Mouse (Mus musculus) adrenal gland (tissue): ENCODE data around the gene Mettl17.
"Not testable (repeated sequence)": the region's sequence is repeated elsewhere in the genome, so short reads cannot be mapped to it uniquely, and the experiment has no call there.

Experiments
- intact Hi-C: fragments of 180-260 bp; cut with DNase I; formaldehyde crosslinking; loops from one replicate; pipeline ENCODE4 v1.15.1; 2025
- microRNA-seq, 2 experiments: library from miRNA; unstranded; fragments of <30 nt; microRNA quantifications; one replicate each; pipeline ENCODE4; 2019

Gene Mettl17

DNA sequence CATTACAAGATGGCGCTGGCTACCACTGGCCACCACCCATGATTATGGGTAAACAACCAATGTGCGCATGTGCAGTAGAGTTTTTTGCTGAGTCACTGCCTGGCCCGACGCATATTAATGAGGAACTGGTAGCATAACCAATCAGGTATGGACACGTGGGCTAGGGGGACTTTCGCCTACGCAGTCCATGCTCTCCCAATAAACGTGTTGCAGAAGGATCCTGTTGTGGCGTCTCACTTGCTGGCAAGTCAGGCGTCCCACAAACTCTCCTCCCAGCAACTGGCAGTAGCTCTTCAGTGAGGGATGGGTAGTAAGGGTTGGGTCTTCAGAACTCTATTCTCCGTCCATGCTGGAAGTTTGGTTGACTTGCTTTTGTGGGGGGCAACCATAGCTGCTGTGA lies 42.3 kb downstream of the Mettl17 start:
- intact Hi-C loops: not testable (repeated sequence)

DNA sequence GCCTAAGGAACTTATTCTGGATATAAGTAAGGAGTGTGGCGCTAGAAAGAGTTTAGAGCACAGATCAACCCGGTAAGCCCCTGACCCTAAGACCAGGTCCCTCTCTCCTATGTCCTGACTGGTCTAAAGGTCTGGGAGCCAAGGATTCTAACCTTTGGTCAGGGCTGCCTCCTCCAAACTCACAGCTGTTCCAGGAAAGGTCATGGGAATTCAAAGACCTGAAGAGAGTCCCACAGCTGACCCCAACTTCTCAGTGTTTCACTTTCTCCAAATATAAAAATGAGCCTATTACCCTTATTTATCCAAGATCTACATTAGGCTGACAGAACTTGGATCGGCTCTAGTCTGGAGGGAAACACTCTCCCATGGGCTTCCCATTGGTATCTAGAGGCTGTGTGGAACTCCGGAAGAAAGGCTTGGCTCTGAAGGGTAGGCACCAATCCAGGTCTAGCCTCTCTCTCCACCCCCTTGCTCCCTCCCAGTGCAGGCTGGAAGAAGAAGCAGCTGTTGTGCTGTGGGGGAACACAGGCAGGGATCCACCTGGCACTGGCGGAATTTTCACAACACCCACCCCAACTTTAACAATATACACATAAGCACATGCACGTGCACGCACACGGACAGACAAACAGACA lies 44.8 kb downstream of the Mettl17 start:
- intact Hi-C loops: no loop called here

DNA sequence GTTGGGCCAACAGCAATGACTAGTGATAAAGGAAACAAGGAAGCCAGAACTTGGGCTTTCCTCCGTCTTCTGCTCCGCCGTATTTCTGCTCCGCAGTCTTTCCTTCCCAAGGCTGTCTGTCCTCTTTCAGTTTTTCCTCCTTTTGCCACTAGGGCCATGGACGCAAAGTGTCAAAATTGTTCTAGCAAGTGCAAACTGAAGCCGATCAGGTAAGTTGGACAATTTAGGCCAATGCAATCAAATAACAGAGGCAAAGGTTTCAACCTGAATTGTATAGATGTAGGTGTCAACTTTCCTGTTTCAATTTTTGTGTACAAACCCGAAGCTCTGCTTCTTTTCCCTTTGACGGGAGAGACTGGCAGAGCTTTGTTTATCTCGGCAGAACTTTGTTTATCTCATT lies 45.3 kb downstream of the Mettl17 start:
- intact Hi-C loops: loop anchor here (2.0 to 5.0 kb wide), 2 partner anchors 27 to 57 kb away; no protein-coding TSS in a partner anchor

DNA sequence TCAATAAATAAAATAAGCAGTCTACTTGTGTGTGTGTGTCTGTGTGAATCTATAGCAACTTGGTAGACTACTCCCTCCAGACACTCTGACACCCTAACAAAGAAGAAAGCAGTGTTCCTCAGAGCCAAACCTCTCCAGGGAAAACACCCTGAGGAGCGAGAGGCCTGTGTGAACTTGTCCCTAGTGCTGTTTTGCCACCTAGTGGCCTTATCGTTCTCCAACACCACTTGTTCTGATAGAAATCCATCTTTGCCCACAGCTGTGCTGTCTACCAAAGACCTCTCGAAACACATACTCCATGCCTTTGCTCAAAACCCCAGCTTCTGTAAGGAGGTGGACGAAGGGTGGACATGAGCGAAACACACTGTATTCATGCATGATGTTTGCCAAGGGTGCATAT lies 46.2 kb downstream of the Mettl17 start:
- intact Hi-C loops: loop anchor here (2.0 to 5.0 kb wide), 2 partner anchors 28 to 56 kb away; no protein-coding TSS in a partner anchor

DNA sequence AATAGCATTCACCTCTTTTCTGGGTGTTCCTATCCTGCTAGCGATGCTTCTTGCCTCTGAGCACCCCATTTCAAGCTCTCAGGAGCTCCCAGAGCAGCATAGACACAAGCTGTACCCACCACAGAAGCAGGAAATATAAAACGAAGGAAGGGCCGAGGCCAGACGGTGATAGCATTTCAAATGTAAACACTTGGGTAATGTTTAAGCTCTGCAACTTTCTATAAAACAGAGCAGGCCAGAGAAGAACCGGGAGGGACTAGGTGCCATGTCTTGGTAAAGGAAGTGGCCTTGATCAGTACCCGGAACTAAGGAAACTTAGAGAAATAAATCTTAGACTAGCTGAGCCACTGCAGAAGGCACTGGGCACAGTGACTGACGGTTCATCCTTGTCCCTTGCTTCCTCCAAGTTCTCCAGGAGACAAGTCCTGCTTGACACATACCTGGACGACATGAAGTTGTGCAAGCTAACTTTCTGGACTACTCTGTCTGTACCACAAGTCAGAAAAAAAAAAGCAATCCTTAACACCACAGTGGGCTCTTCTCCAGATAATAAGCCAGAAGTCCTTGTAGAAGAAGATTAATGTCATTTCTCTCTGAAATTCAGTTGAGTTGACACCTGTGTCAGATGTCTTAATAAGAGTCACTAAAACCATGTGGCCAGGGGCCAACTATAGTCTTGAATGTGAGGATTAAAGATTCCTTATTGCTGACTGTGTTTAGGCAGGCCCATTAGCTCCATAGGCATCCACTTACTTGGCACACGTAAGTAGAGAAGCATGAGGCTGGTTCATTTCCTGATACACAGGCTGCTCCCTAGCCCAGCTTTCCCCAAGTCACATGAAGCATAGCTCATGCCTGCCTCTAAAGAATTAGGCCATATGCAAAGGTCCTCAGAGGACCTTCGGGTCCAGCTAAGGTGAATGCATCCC lies 47.7 kb downstream of the Mettl17 start:
- intact Hi-C loops: loop anchor here (5.0 kb wide), 1 partner anchor 55 kb away; no protein-coding TSS in a partner anchor

DNA sequence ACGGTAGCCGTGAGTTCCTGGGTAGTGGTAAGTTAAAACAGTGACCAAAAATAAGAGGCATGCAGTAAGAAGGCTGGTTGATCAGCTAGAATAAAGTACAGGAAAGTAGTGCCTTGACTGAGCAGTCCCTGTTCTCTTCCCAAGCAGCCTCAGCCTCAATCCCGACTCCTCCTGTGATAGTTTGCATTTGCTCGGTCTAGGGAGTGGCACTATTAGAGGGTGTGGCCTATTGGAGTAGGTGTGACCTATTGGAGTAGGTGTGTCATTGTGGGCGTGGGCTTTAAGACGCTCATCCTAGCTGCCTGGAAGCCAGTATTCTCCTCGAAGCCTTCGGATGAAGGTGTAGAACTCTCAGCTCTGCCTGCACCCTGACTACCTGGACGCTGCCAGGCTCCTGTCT lies 54.4 kb downstream of the Mettl17 start:
- intact Hi-C loops: no loop called here

DNA sequence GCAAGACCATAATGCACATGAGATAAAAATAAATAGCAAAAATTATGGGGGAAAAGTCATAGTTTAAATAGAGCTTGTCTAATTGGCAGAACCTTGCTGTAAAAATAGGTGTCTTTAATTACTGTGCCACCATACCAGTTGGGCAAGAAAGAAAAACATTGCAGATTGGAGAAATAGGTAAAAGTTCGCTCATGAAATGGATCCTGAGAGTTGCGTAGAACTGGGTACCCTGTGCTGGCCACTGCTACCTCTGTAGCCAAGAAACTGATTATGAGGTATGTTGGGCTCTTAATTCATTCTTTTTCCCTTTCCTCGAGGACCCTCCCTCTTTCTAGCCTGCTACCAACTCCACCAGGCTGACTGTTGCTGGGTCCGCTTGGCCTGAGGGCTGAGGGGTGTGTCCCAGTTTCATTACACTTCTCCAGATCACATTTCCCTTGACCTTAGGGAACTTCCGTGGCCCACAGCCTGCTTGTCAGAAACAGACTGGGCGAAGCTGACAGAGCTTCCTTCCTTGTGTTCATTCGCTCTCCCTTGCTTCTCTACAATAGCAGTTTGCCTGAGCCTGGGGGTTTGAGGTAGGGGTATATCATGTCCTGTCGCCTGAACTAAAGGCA lies 56.4 kb downstream of the Mettl17 start:
- intact Hi-C loops: no loop called here

DNA sequence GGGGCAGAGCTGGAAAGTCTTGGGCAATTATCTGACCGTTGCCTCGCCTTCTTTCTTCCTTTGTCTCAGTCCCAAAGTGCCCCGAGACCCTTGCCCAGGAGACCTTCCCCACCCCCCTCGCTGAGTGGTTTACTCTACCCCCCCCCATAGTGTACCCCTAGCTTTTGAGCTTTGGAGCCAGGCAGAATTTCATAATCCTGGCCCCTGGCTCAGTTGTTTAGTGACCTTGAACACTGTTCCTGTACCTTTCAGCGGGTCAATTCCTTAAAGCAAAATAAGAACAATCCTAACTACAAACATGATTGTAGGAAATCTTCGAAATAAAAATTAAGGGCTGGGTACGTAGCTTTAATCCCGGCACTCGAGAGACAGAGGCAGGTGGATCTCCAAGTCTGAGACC lies 56.9 kb downstream of the Mettl17 start:
- intact Hi-C loops: no loop called here

DNA sequence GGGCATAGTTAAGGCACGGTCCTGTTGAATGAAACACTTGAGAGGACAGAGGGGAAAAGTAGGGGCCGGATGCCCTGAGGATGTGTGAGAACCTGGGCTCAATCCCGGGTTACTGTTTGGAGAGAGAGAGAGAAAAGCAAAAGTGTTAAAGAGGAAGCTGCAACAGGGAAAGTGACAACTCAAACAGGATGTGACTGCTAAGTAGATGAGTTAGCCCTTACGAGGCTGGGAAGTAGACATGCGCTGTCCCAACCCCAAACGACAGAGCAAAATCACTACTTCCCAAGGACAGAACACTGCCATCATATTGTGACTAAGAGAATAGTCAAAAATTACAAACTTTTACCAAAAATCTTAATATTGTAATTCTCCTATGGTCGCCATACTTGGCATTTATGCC lies 57.6 kb downstream of the Mettl17 start:
- intact Hi-C loops: no loop called here

Small RNAs within 50 kb of the gene (microRNA-seq; reads per million reads assigned to microRNA genes)
- 0 reads per million in 2 experiments for gene Gm27375
